Mouse (Mus musculus) forebrain, embryonic 14.5 days (tissue): Measurements from ENCODE around the gene Tepsin. TPM values are rescaled to one million over a fixed set of nuclear protein-coding genes. Genes with fewer than 3 reads are reported as not detected.

Experiments
- ATAC-seq: fragments of 200-750 bp; cut with Nextera tagmentation; 2 replicates; pipeline ENCODE4 v1.8.0; 2017; ENCODE audit warnings: mild to moderate bottlenecking, moderate library complexity
- DNase-seq: peaks from one replicate; pipeline ENCODE4 v3.0.0-alpha.2; 2015; ENCODE audit warnings: low spot score
- H3K27ac ChIP-seq: fragments of 300-500 bp; sonication (generic); 2 replicates; pipeline ENCODE4 v1.5.1; 2014; ENCODE audit warnings: low read depth, mild to moderate bottlenecking, control low read depth, low read length, moderate library complexity
- H3K27me3 ChIP-seq: fragments of 300-500 bp; sonication (generic); replicated peaks from 2 replicates; pipeline ENCODE4 v1.6.1; 2014; ENCODE audit warnings: low read length, control low read depth, mixed read lengths; ENCODE audit not compliant: control insufficient read depth, insufficient read depth
- H3K36me3 ChIP-seq: fragments of 300-500 bp; sonication (generic); 2 replicates; pipeline ENCODE4 v1.6.1; 2014; ENCODE audit warnings: low read length, control low read depth; ENCODE audit not compliant: control insufficient read depth, insufficient read depth
- H3K4me1 ChIP-seq: fragments of 300-500 bp; sonication (generic); 2 replicates; pipeline ENCODE4 v1.6.1; 2014; ENCODE audit warnings: antibody characterized with exemption, low read length, control low read depth; ENCODE audit not compliant: control insufficient read depth, insufficient read depth
- H3K4me2 ChIP-seq: fragments of 300-500 bp; sonication (generic); 2 replicates; pipeline ENCODE4 v1.6.1; 2014; ENCODE audit warnings: mild to moderate bottlenecking, control low read depth, low read length
- H3K4me3 ChIP-seq: fragments of 300-500 bp; sonication (generic); 2 replicates; pipeline ENCODE4 v1.5.1; 2014; ENCODE audit warnings: low read depth, low read length, control low read depth
- H3K9ac ChIP-seq: fragments of 300-500 bp; sonication (generic); 2 replicates; pipeline ENCODE4 v1.6.1; 2014; ENCODE audit warnings: mild to moderate bottlenecking, low read length, control low read depth, moderate library complexity
- H3K9me3 ChIP-seq: fragments of 300-500 bp; sonication (generic); replicated peaks from 2 replicates; pipeline ENCODE4 v1.6.1; 2016; ENCODE audit warnings: low read length, control low read depth, mixed read lengths; ENCODE audit not compliant: control insufficient read depth
- WGBS: fragments of 180-500 bp; shearing (Covaris S2); extraction: QIAGEN DNeasy Blood & Tissue Kit; methylation state at CpG from one replicate; pipeline ENCODE4 v1.1.7; 2014; 5-methylcytosine and 5-hydroxymethylcytosine counted together
- polyA plus RNA-seq: library from polyadenylated mRNA; unstranded; fragments of >200 nt; fragmentation: Nextera tagmentation; extraction: Ambion mirVana; gene quantifications from 2 replicates; pipeline ENCODE4 v1.2.1, GENCODE M21; 2014

Tepsin gene
- polyA plus RNA-seq, 1 experiment from 2014 or later = 12.4 TPM

- DNase-seq (no peak), ATAC-seq (no peak)
- no peak overlapping the region for H3K4me2 ChIP-seq
- no peak overlapping the region for H3K4me3 ChIP-seq
- no peaks in the 10 kb centered on the region for H3K9me3 ChIP-seq
- WGBS = 84% methylated on average over 12 of the region's 12 CpGs
- H3K9ac ChIP-seq = no peak overlapping the region
- H3K4me1 ChIP-seq = no peaks in the 10 kb centered on the region
- no peaks in the 10 kb centered on the region for H3K27me3 ChIP-seq
- H3K36me3 ChIP-seq = no peaks in the 10 kb centered on the region
- no peak overlapping the region for H3K27ac ChIP-seq
Observed at GRCm38 (mm10) chr11:120055953-120056732, 42.4 kb downstream of the Tepsin start.

- H3K27me3 ChIP-seq = no peaks in the 10 kb centered on the region
- no peak overlapping the region for H3K4me3 ChIP-seq
- H3K27ac ChIP-seq = no peak overlapping the region
- no peak overlapping the region for H3K4me2 ChIP-seq
- H3K9ac ChIP-seq = no peak overlapping the region
- H3K4me1 ChIP-seq = no peaks in the 10 kb centered on the region
- no peak for ATAC-seq
- H3K9me3 ChIP-seq = no peaks in the 10 kb centered on the region
- no peaks in the 10 kb centered on the region for H3K36me3 ChIP-seq
- WGBS = 87% methylated on average over 4 of the region's 4 CpGs
- no peak for DNase-seq
Observed at GRCm38 (mm10) chr11:120053846-120054245, 44.7 kb downstream of the Tepsin start.

- H3K27me3 ChIP-seq = no peaks in the 10 kb centered on the region
- ATAC-seq = no peak
- H3K4me1 ChIP-seq = peaks cover 8% of the 10 kb centered on the region
- no peaks in the 10 kb centered on the region for H3K36me3 ChIP-seq
- no peak overlapping the region for H3K27ac ChIP-seq
- H3K4me3 ChIP-seq = no peak overlapping the region
- no peak for DNase-seq
- H3K4me2 ChIP-seq = no peak overlapping the region
- WGBS = 89% methylated on average over 9 of the region's 9 CpGs
- no peaks in the 10 kb centered on the region for H3K9me3 ChIP-seq
- H3K9ac ChIP-seq = no peak overlapping the region
Observed at GRCm38 (mm10) chr11:120052274-120052673, 46.3 kb downstream of the Tepsin start.

GRCm38 (mm10) chr11:120051124-120051811 is 47.3 kb downstream of the Tepsin start:
- H3K36me3 ChIP-seq = no peaks in the 10 kb centered on the region
- no peak overlapping the region; the same call in 1 of the 2 replicates for H3K27ac ChIP-seq
- H3K4me3 ChIP-seq = no peak overlapping the region
- no peak overlapping the region for H3K4me2 ChIP-seq
- no peak overlapping the region for H3K9ac ChIP-seq
- WGBS = 47% methylated on average over 14 of the region's 14 CpGs
- ATAC-seq (no peak), DNase-seq (no peak)
- no peaks in the 10 kb centered on the region for H3K27me3 ChIP-seq
- no peaks in the 10 kb centered on the region for H3K9me3 ChIP-seq
- H3K4me1 ChIP-seq = peaks cover 11% of the 10 kb centered on the region

GRCm38 (mm10) chr11:120049067-120049466 is 49.5 kb downstream of the Tepsin start:
- WGBS = 86% methylated on average over 8 of the region's 8 CpGs
- Histone ChIP-seq H3K4me2 (no peak overlapping the region), H3K9me3 (no peaks in the 10 kb centered on the region), H3K4me3 (no peak overlapping the region), H3K27me3 (no peaks in the 10 kb centered on the region), H3K9ac (no peak overlapping the region), H3K27ac (no peak overlapping the region), H3K4me1 (peaks cover 17% of the 10 kb centered on the region), H3K36me3 (no peaks in the 10 kb centered on the region)
- DNase-seq (no peak), ATAC-seq (no peak)

- Histone ChIP-seq H3K4me2 (peak overlapping the region; percentile 80), H3K4me3 (peak overlapping the region; percentile 66), H3K27me3 (no peaks in the 10 kb centered on the region), H3K27ac (no peak overlapping the region), H3K4me1 (peaks cover 17% of the 10 kb centered on the region), H3K36me3 (no peaks in the 10 kb centered on the region), H3K9ac (peak overlapping the region; percentile 87; the same call in 1 of the 2 replicates), H3K9me3 (no peaks in the 10 kb centered on the region)
- WGBS = 1% methylated on average over 23 of the region's 23 CpGs
- peak; percentile 64 for ATAC-seq
- peak; percentile 80 for DNase-seq
Observed at GRCm38 (mm10) chr11:120048252-120048556, 50.3 kb downstream of the Tepsin start.

GRCm38 (mm10) chr11:120047531-120048251 is 50.8 kb downstream of the Tepsin start:
- Histone ChIP-seq H3K4me2 (peak overlapping the region; percentile 80), H3K4me3 (peak overlapping the region; percentile 66), H3K4me1 (peaks cover 17% of the 10 kb centered on the region), H3K27ac (peak overlapping the region; percentile 81), H3K9me3 (no peaks in the 10 kb centered on the region), H3K27me3 (no peaks in the 10 kb centered on the region), H3K36me3 (no peaks in the 10 kb centered on the region), H3K9ac (peak overlapping the region; percentile 87)
- 12% methylated on average over 23 of the region's 23 CpGs for WGBS
- DNase-seq = peak; percentile 28
- ATAC-seq = peak; percentile 37

- H3K27ac ChIP-seq = peak within 1 kb of the TSS; percentile 81
- H3K9ac ChIP-seq = peak within 1 kb of the TSS; percentile 87
- H3K9me3 ChIP-seq = no peaks in the 10 kb centered on the region
- no peaks in the 10 kb centered on the region for H3K27me3 ChIP-seq
- peak within 1 kb of the TSS; percentile 80 for H3K4me2 ChIP-seq
- H3K4me3 ChIP-seq = peak within 1 kb of the TSS; percentile 66
- WGBS = under 1% methylated on average over 34 of the region's 63 CpGs
- ATAC-seq (peak; percentile 55), DNase-seq (peak; percentile 49)
- peaks cover 17% of the 10 kb centered on the region for H3K4me1 ChIP-seq
- H3K36me3 ChIP-seq = no peaks in the 10 kb centered on the region
Observed at GRCm38 (mm10) chr11:120046553-120047191, 51.9 kb downstream of the Tepsin start, which contains the start of gene Aatk. TSS of gene Aatk (minus strand) at chr11:120047167.
